Mouse (Mus musculus): ENCODE measurements around the gene Ergic1. TPM values are rescaled to one million over a fixed set of nuclear protein-coding genes. Genes with fewer than 3 reads are reported as not detected.

Gene Ergic1
- polyA plus RNA-seq, 3 experiments from 2014 or later = 35.9 to 50.4 (median 39.8) TPM

GRCm38 (mm10) chr17:26703671-26704070 lies 142.4 kb downstream of the Ergic1 start:
- no peak for ATAC-seq

DNA sequence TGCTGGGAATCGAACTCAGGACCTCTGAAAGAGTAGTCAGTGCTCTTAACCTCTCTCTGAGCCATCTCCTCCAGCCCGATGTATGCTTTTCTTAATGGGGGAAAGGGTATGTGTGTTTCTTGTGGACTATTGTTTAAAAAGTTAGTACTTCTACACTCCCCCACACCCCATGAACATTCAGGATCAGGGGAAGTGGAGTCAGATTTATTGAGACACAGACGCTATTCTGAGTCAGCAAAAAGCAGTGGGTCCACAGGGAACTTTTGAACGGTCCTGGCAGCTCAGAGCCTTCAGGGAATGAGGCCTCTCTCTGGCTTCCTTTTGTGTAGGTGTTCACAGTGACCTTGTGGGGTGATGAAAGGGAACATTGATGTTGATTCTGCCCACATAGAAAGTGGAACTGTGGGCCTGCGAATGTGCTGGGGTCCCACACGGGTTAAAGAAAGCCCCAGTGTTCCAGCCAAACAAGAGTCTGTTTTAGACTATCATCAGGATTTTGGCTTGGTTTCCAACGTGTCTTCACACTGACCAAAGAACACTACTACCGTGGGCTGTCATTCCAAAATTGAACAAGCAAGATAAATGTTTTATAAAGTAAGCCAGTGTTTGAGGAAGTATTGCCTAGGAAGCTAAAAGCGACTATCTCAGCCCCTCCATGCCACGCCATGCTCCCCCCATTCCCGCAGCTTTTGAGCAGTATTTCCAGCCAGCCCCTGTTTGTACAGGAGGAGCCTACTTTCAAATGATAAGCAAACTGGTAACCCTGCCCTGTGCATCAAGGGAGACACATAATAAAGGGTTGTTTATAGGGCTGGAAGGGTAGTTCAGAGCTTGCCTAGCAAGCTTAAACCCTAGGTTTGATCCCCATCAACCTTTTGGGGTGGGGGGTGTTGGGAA lies 144.4 kb downstream of the Ergic1 start:
- ATAC-seq = no peak

Other genes with a start within 250 kb of the Ergic1 start
- 1 to 10 TPM in 1 of 3 experiments, not detected in 2; 1.2 TPM for gene Neurl1b, start 146.7 kb upstream of the Ergic1 start, polyA plus RNA-seq (2017; shearing (Covaris generic))
- 10 to 100 TPM; 31.4 to 56.0 (median 32.0) TPM for gene Dusp1, start 639 bp downstream of the Ergic1 start, polyA plus RNA-seq (2017; shearing (Covaris generic))
- 100 to 1,000 TPM; 402 to 432 (median 418) TPM for gene Atp6v0e, start 101.7 kb downstream of the Ergic1 start, polyA plus RNA-seq (2017; shearing (Covaris generic))
- gene Crebrf, start 154.2 kb downstream of the Ergic1 start, polyA plus RNA-seq (2017; shearing (Covaris generic)) = 10 to 100 TPM; 29.4 to 66.0 (median 53.7) TPM
- gene Bnip1, start 219.6 kb downstream of the Ergic1 start, polyA plus RNA-seq (2017; shearing (Covaris generic)) = 10 to 100 TPM; 37.8 to 39.2 (median 38.1) TPM

All from inflammation-experienced regulatory T-cells, adult 6 months (primary cell).